Comparison of ENCODE assay signal across 15 mouse cellular contexts in genomic region chr12:117482665-117483064, GRCm38 (mm10). TPM values are rescaled to one million over a fixed set of nuclear protein-coding genes. Genes with fewer than 3 reads are reported as not detected.
DNase-seq lines count a peak whose midpoint lies in the region; ATAC-seq and TF ChIP-seq lines count a peak whose summit lies in the region.
"Had no signal": no experiment of that assay in that cellular context is flagged by ENCODE, and none has a peak within 500 bp of the region (broad histone marks: within the 10 kb centered on the region; RNA-seq: fewer than 3 reads in every experiment).

No protein-coding gene starts in this region.

- no peaks in the 10 kb centered on the region for H3K36me3 ChIP-seq in heart, postnatal 0 days (replicated peaks; ENCODE audit: control insufficient read depth, insufficient read depth, low read length)
- H3K36me3 ChIP-seq: embryonic facial prominence, embryonic 15.5 days; forebrain, embryonic 15.5 days; limb, embryonic 15.5 days; neural tube, embryonic 15.5 days had no signal

- no peak for TF ChIP-seq EP300 in heart, postnatal 0 days (IDR thresholded peaks at IDR 0.05; ENCODE audit: low read depth)

- no peak overlapping the region for H3K9ac ChIP-seq in heart, postnatal 0 days (replicated peaks; ENCODE audit: low read depth, low read length)
- H3K9ac ChIP-seq: embryonic facial prominence, embryonic 15.5 days; forebrain, embryonic 15.5 days; limb, embryonic 15.5 days; neural tube, embryonic 15.5 days had no signal

- no peak overlapping the region for H3K4me3 ChIP-seq in heart, postnatal 0 days (ENCODE audit: low read depth, low read length)
- H3K4me3 ChIP-seq: embryonic facial prominence, embryonic 15.5 days; forebrain, embryonic 15.5 days; limb, embryonic 15.5 days; neural tube, embryonic 15.5 days had no signal

- H3K27ac ChIP-seq in heart, postnatal 0 days (ENCODE audit: low read depth): peak overlapping the region; percentile 71
- H3K27ac ChIP-seq: embryonic facial prominence, embryonic 15.5 days; forebrain, embryonic 15.5 days; limb, embryonic 15.5 days; neural tube, embryonic 15.5 days had no signal

- peak; percentile 84 for ATAC-seq in frontal cortex, adult (ENCODE audit: low TSS enrichment)
- ATAC-seq in heart, postnatal 0 days (ENCODE audit: insufficient read depth, low read depth): peak; percentile 67; the same call in 1 of the 2 replicates
- ATAC-seq: forebrain, embryonic 15.5 days had no signal

- no peaks in the 10 kb centered on the region for H3K9me3 ChIP-seq in heart, postnatal 0 days (replicated peaks; ENCODE audit: control insufficient read depth, low read length)
- H3K9me3 ChIP-seq: embryonic facial prominence, embryonic 15.5 days; forebrain, embryonic 15.5 days; limb, embryonic 15.5 days; neural tube, embryonic 15.5 days had no signal

- intact Hi-C loops in left cerebral cortex, postnatal 4 days (cut with DNase I): no loop called here

- H3K4me1 ChIP-seq in heart, postnatal 0 days (ENCODE audit: control insufficient read depth, insufficient read depth): peaks cover 32% of the 10 kb centered on the region
- H3K4me1 ChIP-seq: embryonic facial prominence, embryonic 15.5 days; forebrain, embryonic 15.5 days had no signal

- no peaks in the 10 kb centered on the region for H3K27me3 ChIP-seq in heart, postnatal 0 days (ENCODE audit: control insufficient read depth, insufficient read depth, low read length)
- H3K27me3 ChIP-seq: embryonic facial prominence, embryonic 15.5 days; forebrain, embryonic 15.5 days; limb, embryonic 15.5 days; neural tube, embryonic 15.5 days had no signal

- TF ChIP-seq CTCF in heart, postnatal 0 days (IDR thresholded peaks at IDR 0.05; ENCODE audit: low read depth): no peak

- H3K4me2 ChIP-seq in heart, postnatal 0 days (ENCODE audit: low read depth, low read length): no peak overlapping the region
- H3K4me2 ChIP-seq: embryonic facial prominence, embryonic 15.5 days; forebrain, embryonic 15.5 days; limb, embryonic 15.5 days; neural tube, embryonic 15.5 days had no signal

- 1% methylated on average over 3 of the region's 3 CpGs for WGBS in heart, postnatal 0 days

- no peak for DNase-seq in frontal cortex, postnatal 25 days (ENCODE audit: low spot score in 2 of 2)
- peak; percentile 64 for DNase-seq in left cerebral cortex, adult 11 months (ENCODE audit: low spot score)
- DNase-seq in left cerebral cortex, postnatal 4 days: no peak
- DNase-seq in heart, postnatal 0 days (ENCODE audit: low spot score): peak; percentile 65
- DNase-seq in right cerebral cortex, postnatal 36 days (ENCODE audit: low spot score in 2 of 2): peak; percentile 49 to 75
- DNase-seq in spleen, postnatal 36 days (ENCODE audit: low spot score in 2 of 2): no peak
- DNase-seq in spleen, postnatal 10 days (ENCODE audit: low spot score in 2 of 2): no peak
- DNase-seq: kidney, postnatal 4 days; lung, postnatal 14 days; spleen, adult 18-20 months had no signal

RNA-seq across cellular contexts. Expression of gene Rapgef5, which starts 33.6 kb away (rescaled TPM):
- 100 to 1,000 TPM; 103 to 112 TPM for total RNA-seq in left cerebral cortex, postnatal 4 days (2021)
- 23.2 and 30.8 TPM in 2 replicates for total RNA-seq in heart, postnatal 0 days (2014; rRNA removed; ENCODE audit: low replicate concordance)
- 10.0 and 11.1 TPM in 2 replicates for polyA plus RNA-seq in heart, postnatal 0 days (2015; fragmentation: Nextera tagmentation; extraction: Ambion mirVana)

Comparison
In these comparisons a context has a peak if more than half of its experiments do, and no peak if none do; other contexts are left out.
1. DNase-seq: peak in left cerebral cortex, adult 11 months (single experiment), heart, postnatal 0 days (single experiment) and right cerebral cortex, postnatal 36 days (2 of 2); none in frontal cortex, postnatal 25 days (0 of 2), left cerebral cortex, postnatal 4 days (single experiment), spleen, postnatal 36 days (0 of 2) and spleen, postnatal 10 days (0 of 2).